Mouse (Mus musculus) lung, embryonic 16.5 days (tissue): ENCODE results near the gene H2-Q4. TPM values are rescaled to one million over a fixed set of nuclear protein-coding genes. Genes with fewer than 3 reads are reported as not detected.
"Not testable (repeated sequence)": the region's sequence is repeated elsewhere in the genome, so short reads cannot be mapped to it uniquely, and the experiment has no call there.

Experiments
- ATAC-seq: fragments of 200-750 bp; cut with Nextera tagmentation; 2 replicates; pipeline ENCODE4 v1.8.0; 2017; ENCODE audit warnings: low read depth, mild to moderate bottlenecking, moderate library complexity
- H3K27ac ChIP-seq: fragments of 300-500 bp; sonication (generic); 2 replicates; pipeline ENCODE4 v1.5.1; 2014; ENCODE audit warnings: mild to moderate bottlenecking, control low read depth, low read length
- H3K27me3 ChIP-seq: fragments of 300-500 bp; sonication (generic); 2 replicates; pipeline ENCODE4 v1.6.1; 2014; ENCODE audit warnings: low read depth, low read length, mixed read lengths; ENCODE audit not compliant: control insufficient read depth, insufficient read depth
- H3K36me3 ChIP-seq: fragments of 300-500 bp; sonication (generic); 2 replicates; pipeline ENCODE4 v1.6.1; 2014; ENCODE audit warnings: low read length; ENCODE audit not compliant: control insufficient read depth, insufficient read depth
- H3K4me1 ChIP-seq: fragments of 300-500 bp; sonication (generic); replicated peaks from 2 replicates; pipeline ENCODE4 v1.6.1; 2014; ENCODE audit warnings: low read length, mixed read lengths; ENCODE audit not compliant: control insufficient read depth, insufficient read depth
- H3K4me2 ChIP-seq: fragments of 300-500 bp; sonication (generic); 2 replicates; pipeline ENCODE4 v1.6.1; 2014; ENCODE audit warnings: low read depth, low read length, control low read depth
- H3K4me3 ChIP-seq: fragments of 300-500 bp; sonication (generic); 2 replicates; pipeline ENCODE4 v1.5.1; 2014; ENCODE audit warnings: mild to moderate bottlenecking, low read length, control low read depth
- H3K9ac ChIP-seq: fragments of 300-500 bp; sonication (generic); 2 replicates; pipeline ENCODE4 v1.6.1; 2014; ENCODE audit warnings: low read length, control low read depth
- H3K9me3 ChIP-seq: fragments of 300-500 bp; sonication (generic); 2 replicates; pipeline ENCODE4 v1.6.1; 2016; ENCODE audit warnings: low read length; ENCODE audit not compliant: control insufficient read depth
- WGBS: fragments of 180-500 bp; shearing (Covaris S2); extraction: QIAGEN DNeasy Blood & Tissue Kit; methylation state at CpG from one replicate; pipeline ENCODE4 v1.1.7; 2014; 5-methylcytosine and 5-hydroxymethylcytosine counted together
- polyA plus RNA-seq: library from polyadenylated mRNA; unstranded; fragments of >200 nt; fragmentation: Nextera tagmentation; extraction: Ambion mirVana; gene quantifications from 2 replicates; pipeline ENCODE4 v1.2.1, GENCODE M21; 2015

Gene H2-Q4
- polyA plus RNA-seq, result 5.9 and 6.5 TPM in 2 replicates

GRCm38 (mm10) chr17:35379369-35379728 lies at the start of gene H2-Q4:
H2-Q4 (plus strand) TSS chr17:35379617.
- Histone ChIP-seq H3K4me3 (peak within 1 kb of the TSS; percentile 77), H3K27ac (0 out of 2 replicates have a peak within 1 kb of the TSS, but pooled peaks have one; percentile 39), H3K4me2 (peak within 1 kb of the TSS; percentile 98), H3K4me1 (no peaks in the 10 kb centered on the region; the same call in 1 of the 2 replicates), H3K27me3 (0 out of 2 replicates have a peak, but pooled peaks cover 2% of the 10 kb centered on the region), H3K36me3 (no peaks in the 10 kb centered on the region), H3K9ac (peak within 1 kb of the TSS; percentile 73), H3K9me3 (no peaks in the 10 kb centered on the region; the same call in 1 of the 2 replicates)
- ATAC-seq, result peak; percentile 98
- 0% methylated on average over 16 of the region's 16 CpGs for WGBS

GRCm38 (mm10) chr17:35329714-35330113 lies 49.7 kb upstream of the H2-Q4 start:
- not testable (repeated sequence) for ATAC-seq, H3K27ac ChIP-seq, H3K4me2 ChIP-seq, H3K36me3 ChIP-seq, H3K4me1 ChIP-seq, H3K4me3 ChIP-seq, H3K27me3 ChIP-seq, H3K9ac ChIP-seq, H3K9me3 ChIP-seq
- 53% methylated on average over 3 of the region's 3 CpGs for WGBS

DNA sequence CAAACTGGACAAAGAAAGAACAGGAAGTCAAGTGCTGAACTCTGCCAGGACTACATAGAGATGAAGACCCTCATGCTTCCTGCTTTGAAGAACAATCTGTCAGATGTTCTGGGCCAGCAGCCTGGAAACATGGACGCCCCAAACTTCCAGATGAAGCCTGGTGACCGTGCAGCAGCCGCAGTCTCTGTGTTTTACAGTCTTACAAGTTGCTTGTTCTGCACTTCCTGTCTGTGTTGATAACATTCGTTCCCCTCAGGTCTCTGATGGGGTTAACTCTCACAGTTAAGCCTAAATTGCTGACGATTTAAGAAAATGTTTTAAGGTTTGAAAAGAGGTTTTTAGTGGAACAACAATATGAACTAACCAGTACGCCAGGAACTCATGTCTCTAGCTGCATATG lies 47.9 kb upstream of the H2-Q4 start:
- not testable (repeated sequence) for H3K9ac ChIP-seq, ATAC-seq, H3K9me3 ChIP-seq, H3K4me2 ChIP-seq, H3K4me1 ChIP-seq, H3K27ac ChIP-seq, H3K4me3 ChIP-seq, H3K27me3 ChIP-seq, H3K36me3 ChIP-seq
- WGBS, result 50% methylated on average over 6 of the region's 6 CpGs

- Histone ChIP-seq H3K9ac (peak within 1 kb of the TSS; percentile 58), H3K27me3 (peaks cover 24% of the 10 kb centered on the region), H3K4me2 (peak within 1 kb of the TSS; percentile 67), H3K4me3 (peak within 1 kb of the TSS; percentile 56), H3K4me1 (no peaks in the 10 kb centered on the region), H3K9me3 (no peaks in the 10 kb centered on the region), H3K36me3 (no peaks in the 10 kb centered on the region), H3K27ac (no peak within 1 kb of the TSS)
- ATAC-seq, result peak; percentile 61; the same call in 1 of the 2 replicates
- WGBS, result under 1% methylated on average over 40 of the region's 40 CpGs
Observed at GRCm38 (mm10) chr17:35342071-35342671, 37.2 kb upstream of the H2-Q4 start, which contains the start of gene H2-Q2. H2-Q2 (plus strand) TSS chr17:35342242.

DNA sequence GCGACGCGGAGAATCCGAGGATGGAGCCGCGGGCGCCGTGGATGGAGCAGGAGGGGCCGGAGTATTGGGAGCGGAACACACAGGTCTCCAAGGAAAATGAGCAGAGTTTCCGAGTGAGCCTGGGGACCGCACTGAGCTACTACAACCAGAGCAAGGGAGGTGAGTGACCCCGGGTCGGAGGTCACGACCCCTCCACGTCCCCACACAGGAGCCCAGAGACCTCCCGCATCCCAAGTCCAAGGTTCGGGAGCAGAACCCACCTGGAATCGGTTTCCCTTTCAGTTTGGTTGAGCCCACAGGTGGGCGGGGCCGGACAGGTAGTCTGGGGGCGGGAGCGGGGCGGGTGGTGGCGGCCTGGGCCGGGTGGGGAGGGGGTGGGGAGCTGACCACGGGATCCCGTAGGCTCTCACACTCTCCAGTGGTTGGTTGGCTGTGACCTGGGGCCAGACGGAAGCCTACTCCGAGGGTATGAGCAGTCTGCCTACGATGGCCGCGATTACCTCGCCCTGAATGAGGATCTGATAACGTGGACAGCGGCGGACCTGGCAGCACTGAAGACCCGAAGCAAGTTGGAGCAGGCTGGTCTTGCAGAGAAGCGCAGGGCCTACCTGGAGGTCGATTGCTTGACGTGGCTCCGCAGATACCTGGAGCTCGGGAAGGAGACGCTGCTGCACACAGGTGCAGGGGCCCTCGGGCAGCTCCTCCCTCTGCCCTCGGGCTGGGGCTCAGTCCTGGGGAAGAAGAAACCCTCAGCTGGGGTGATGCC lies 36.5 kb upstream of the H2-Q4 start:
- H3K4me2 ChIP-seq, result peak overlapping the region; percentile 67
- no peaks in the 10 kb centered on the region for H3K4me1 ChIP-seq
- no peaks in the 10 kb centered on the region for H3K36me3 ChIP-seq
- peak; percentile 88 for ATAC-seq
- 3% methylated on average over 40 of the region's 46 CpGs for WGBS
- peak overlapping the region; percentile 56 for H3K4me3 ChIP-seq
- no peaks in the 10 kb centered on the region for H3K9me3 ChIP-seq
- peak overlapping the region; percentile 58 for H3K9ac ChIP-seq
- peaks cover 24% of the 10 kb centered on the region for H3K27me3 ChIP-seq
- no peak overlapping the region for H3K27ac ChIP-seq

DNA sequence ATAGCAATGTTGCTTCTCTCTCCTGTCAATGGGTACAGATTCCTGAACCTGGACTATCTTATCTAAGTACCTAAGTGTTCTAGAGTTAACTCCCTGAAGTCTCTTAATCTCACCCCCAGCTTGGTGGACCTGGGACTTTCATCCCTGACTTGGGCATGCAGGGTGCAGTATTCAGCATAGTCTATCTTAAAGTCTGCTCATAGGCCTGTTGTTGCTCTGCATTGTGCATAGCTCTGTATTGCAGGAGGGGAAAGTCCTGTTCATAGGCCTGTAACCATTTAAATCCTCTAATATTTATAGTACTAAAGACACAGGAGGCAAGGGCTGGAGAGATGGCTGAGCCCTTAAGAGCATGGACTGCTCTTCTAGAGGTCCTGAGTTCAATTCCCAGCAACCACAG lies 31.8 kb upstream of the H2-Q4 start:
- peaks cover 12% of the 10 kb centered on the region for H3K27me3 ChIP-seq
- not testable (repeated sequence) for H3K9ac ChIP-seq, ATAC-seq, H3K9me3 ChIP-seq, H3K4me2 ChIP-seq, H3K4me3 ChIP-seq, H3K27ac ChIP-seq, H3K36me3 ChIP-seq, H3K4me1 ChIP-seq

DNA sequence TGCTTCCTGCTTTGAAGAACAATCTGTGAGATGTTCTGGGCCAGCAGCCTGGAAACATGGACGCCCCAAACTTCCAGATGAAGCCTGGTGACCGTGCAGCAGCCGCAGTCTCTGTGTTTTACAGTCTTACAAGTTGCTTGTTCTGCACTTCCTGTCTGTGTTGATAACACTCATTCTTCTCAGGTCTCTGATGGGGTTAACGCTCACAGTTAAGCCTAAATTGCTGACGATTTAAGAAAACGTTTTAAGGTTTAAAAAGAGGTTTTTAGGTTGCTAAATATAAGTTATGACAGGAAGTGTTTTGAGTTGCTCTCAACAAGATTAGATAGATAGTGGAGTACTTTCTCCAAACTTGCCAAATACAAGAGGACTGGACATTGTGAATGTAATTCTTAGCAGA lies 26.1 kb upstream of the H2-Q4 start:
- ATAC-seq, H3K4me2 ChIP-seq, H3K9ac ChIP-seq, H3K27ac ChIP-seq, H3K9me3 ChIP-seq, H3K27me3 ChIP-seq, H3K36me3 ChIP-seq, H3K4me1 ChIP-seq, H3K4me3 ChIP-seq: not testable (repeated sequence)
- 11% methylated on average over 6 of the region's 6 CpGs for WGBS

GRCm38 (mm10) chr17:35354071-35354470 lies 25.3 kb upstream of the H2-Q4 start:
- H3K27me3 ChIP-seq, result no peaks in the 10 kb centered on the region
- 69% methylated on average over 2 of the region's 2 CpGs for WGBS
- no peaks in the 10 kb centered on the region for H3K4me1 ChIP-seq
- no peaks in the 10 kb centered on the region for H3K9me3 ChIP-seq
- H3K4me3 ChIP-seq, result no peak overlapping the region
- H3K9ac ChIP-seq, result no peak overlapping the region
- no peak for ATAC-seq
- H3K36me3 ChIP-seq, result no peaks in the 10 kb centered on the region
- no peak overlapping the region for H3K4me2 ChIP-seq
- no peak overlapping the region for H3K27ac ChIP-seq

DNA sequence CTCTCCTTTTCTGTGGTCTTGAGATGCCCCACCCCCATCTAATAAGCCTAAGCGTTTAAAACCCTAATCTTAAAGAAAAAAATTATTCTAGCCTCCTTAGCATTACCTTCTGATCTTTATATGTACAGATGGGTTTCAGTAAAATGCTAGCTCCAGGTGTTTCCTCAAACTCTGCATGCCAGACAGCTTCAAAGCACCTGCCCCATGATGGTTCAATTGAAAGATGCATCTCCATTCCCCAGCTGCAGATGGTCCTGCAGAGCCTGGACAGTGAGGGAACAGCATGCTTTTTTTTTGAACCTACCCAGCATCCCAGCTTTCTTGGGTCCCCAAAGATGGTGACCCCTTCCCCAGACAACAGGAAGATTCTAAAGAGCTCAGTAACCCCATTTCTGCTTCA lies 22.3 kb upstream of the H2-Q4 start:
- H3K9me3 ChIP-seq, result no peaks in the 10 kb centered on the region
- H3K36me3 ChIP-seq, result no peaks in the 10 kb centered on the region
- 29% methylated on average over 1 of the region's 1 CpGs for WGBS
- H3K9ac ChIP-seq, result no peak overlapping the region
- no peak overlapping the region for H3K4me3 ChIP-seq
- H3K4me2 ChIP-seq, result no peak overlapping the region
- H3K4me1 ChIP-seq, result no peaks in the 10 kb centered on the region
- no peaks in the 10 kb centered on the region for H3K27me3 ChIP-seq
- no peak overlapping the region for H3K27ac ChIP-seq
- ATAC-seq, result no peak
